Mouse (Mus musculus) heart, postnatal 0 days (tissue): ENCODE data around the gene Plb1.

ENCODE experiments used
- CTCF ChIP-seq: IDR thresholded peaks from 2 replicates; pipeline ENCODE4 v1.5.1; 2016; ENCODE audit warnings: antibody characterized with exemption, control low read depth, low read depth
- EP300 ChIP-seq: IDR thresholded peaks from 2 replicates; pipeline ENCODE4 v1.6.1; 2016; ENCODE audit warnings: antibody characterized with exemption, low read depth

DNA sequence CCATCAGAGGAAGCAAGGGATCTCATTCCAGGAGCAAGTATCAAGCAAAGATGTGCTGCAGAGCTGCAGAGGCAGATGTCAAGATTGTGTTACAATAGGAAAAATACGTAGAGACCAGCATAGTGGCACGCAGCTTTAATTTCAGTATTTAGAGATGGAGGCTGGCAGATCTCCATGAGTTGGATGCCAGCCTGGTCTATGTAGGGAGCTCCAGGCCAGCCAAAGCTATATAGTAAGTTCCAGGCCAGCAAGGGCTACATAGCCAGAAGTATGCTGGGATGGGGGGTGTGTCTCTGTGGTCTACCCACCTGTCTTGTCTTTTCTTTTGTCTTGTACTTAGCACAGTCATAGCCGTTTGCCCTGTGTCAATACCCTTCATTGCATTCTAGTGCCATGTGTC is 28.7 kb downstream of the Plb1 start:
- no peak for TF ChIP-seq CTCF
- TF ChIP-seq EP300, result no peak
